Mouse (Mus musculus): ENCODE data around the gene Gm13101. TPM values are rescaled to one million over a fixed set of nuclear protein-coding genes. Genes with fewer than 3 reads are reported as not detected.
"Not testable (repeated sequence)": the region's sequence is repeated elsewhere in the genome, so short reads cannot be mapped to it uniquely, and the experiment has no call there.

Gene Gm13101
- not detected in 2 replicates for polyA plus RNA-seq (2014; fragmentation: Nextera tagmentation; extraction: Ambion mirVana)

DNA sequence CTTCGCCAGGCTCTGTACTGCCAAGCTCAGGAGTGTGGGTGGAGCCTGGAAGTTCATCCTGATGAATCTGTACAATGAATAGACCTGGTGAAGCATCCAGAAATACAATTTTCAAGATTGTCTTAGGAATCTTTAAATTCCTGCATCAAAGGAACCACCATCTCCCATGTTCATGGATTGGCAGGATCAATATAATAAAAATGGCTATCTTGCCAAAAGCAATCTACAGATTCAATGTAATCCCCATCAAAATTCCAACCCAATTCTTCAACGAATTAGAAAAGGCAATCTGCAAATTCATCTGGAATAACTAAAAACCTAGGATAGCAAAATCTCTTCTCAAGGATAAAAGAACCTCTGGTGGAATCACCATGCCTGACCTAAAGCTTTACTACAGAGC is at the start of gene Gm13101:
Gene Gm13101, minus strand, starts transcription at position 101 of the 400 bp plus-strand sequence.
- H3K27me3 ChIP-seq (ENCODE audit: control insufficient read depth, insufficient read depth, low read length); H3K4me2 ChIP-seq (ENCODE audit: low read depth, low read length); H3K9ac ChIP-seq (replicated peaks; ENCODE audit: low read length); H3K36me3 ChIP-seq (replicated peaks; ENCODE audit: control insufficient read depth, insufficient read depth, low read depth, low read length); H3K9me3 ChIP-seq (replicated peaks; ENCODE audit: control insufficient read depth, low read length); H3K4me1 ChIP-seq (ENCODE audit: control insufficient read depth, insufficient read depth, low read length); H3K4me3 ChIP-seq (ENCODE audit: low read depth, low read length); DNase-seq (ENCODE audit: low spot score); ATAC-seq (replicated peaks; ENCODE audit: insufficient number of reproducible peaks, low FRiP score, low TSS enrichment, low read depth); H3K27ac ChIP-seq (replicated peaks; ENCODE audit: low read depth, low read length): not testable (repeated sequence)
- 50% methylated on average over 2 of the region's 2 CpGs for WGBS

DNA sequence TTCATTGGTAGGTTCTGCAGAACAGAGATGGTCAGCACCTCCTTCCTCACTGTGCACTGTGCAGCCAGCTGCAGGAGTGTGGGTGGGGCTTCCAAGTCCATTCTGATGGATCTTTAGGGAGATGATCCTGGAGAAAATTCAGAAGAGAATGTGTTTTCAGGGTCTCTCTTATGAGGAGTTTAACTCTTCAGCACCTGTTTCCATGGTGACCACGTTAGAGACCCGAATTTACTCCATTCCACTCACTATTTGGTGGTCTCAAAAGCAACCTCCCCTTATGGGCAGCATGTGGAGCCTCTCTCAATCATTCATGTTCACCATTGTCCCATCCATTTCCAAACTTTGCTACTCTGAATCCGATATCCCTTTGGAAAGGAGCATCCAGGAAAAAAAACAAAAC is 27.5 kb upstream of the Gm13101 start, which contains the start of gene Pramef17:
Gene Pramef17, minus strand, starts transcription at position 101 of the 400 bp plus-strand sequence.
- H3K4me2 ChIP-seq (ENCODE audit: low read depth, low read length); ATAC-seq (replicated peaks; ENCODE audit: insufficient number of reproducible peaks, low FRiP score, low TSS enrichment, low read depth); H3K4me3 ChIP-seq (ENCODE audit: low read depth, low read length); H3K36me3 ChIP-seq (replicated peaks; ENCODE audit: control insufficient read depth, insufficient read depth, low read depth, low read length); H3K27me3 ChIP-seq (ENCODE audit: control insufficient read depth, insufficient read depth, low read length); H3K9ac ChIP-seq (replicated peaks; ENCODE audit: low read length); H3K4me1 ChIP-seq (ENCODE audit: control insufficient read depth, insufficient read depth, low read length); DNase-seq (ENCODE audit: low spot score); H3K9me3 ChIP-seq (replicated peaks; ENCODE audit: control insufficient read depth, low read length); H3K27ac ChIP-seq (replicated peaks; ENCODE audit: low read depth, low read length): not testable (repeated sequence)
- WGBS: 66% methylated on average over 3 of the region's 3 CpGs

DNA sequence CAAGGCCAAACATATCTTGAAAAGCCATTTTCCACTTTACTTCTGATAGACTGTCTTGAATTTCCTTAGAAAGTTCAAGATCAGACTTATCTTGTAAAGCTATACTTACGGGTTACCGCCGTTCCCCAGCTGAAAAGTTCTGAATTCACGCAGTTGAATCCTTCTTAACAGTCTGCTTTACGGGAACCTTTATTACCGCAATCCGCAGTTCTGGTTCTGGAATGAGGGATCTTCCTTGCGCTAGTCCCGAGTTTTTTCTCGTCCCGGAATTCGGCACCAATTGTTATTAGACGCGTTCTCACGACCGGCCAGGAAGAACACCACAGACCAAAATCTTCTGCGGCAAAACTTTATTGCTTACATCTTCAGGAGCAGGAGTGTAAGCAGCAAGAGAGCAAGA is 21.4 kb upstream of the Gm13101 start:
- not testable (repeated sequence) for DNase-seq (ENCODE audit: low spot score); ATAC-seq (replicated peaks; ENCODE audit: insufficient number of reproducible peaks, low FRiP score, low TSS enrichment, low read depth)

DNA sequence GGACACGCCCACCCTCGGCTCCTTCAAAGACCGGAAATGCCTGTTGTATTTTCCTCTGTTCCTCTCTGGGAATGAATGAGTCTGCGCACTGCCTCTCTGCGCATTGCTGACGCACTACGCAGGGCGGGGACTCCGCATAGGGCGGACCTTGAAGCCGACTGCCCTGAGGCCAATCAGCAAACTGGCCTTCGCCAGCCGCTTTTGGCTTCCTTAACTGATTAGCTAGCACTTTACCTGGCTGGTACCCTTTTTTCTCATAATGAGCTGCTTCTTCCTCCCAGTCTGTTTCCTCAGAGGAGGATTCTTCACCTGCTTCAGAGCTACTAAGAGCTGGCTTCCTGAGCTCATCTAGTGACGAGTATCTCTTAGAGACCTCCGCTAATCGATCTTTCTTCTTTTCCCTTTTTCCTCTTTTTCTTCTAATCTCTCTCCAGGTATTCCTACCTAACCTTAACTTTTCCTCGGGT is 20.8 kb upstream of the Gm13101 start:
- not testable (repeated sequence) for DNase-seq (ENCODE audit: low spot score); H3K4me2 ChIP-seq (ENCODE audit: low read depth, low read length); H3K27ac ChIP-seq (replicated peaks; ENCODE audit: low read depth, low read length); H3K27me3 ChIP-seq (ENCODE audit: control insufficient read depth, insufficient read depth, low read length); H3K4me1 ChIP-seq (ENCODE audit: control insufficient read depth, insufficient read depth, low read length); H3K9me3 ChIP-seq (replicated peaks; ENCODE audit: control insufficient read depth, low read length); H3K9ac ChIP-seq (replicated peaks; ENCODE audit: low read length); H3K4me3 ChIP-seq (ENCODE audit: low read depth, low read length); H3K36me3 ChIP-seq (replicated peaks; ENCODE audit: control insufficient read depth, insufficient read depth, low read depth, low read length); ATAC-seq (replicated peaks; ENCODE audit: insufficient number of reproducible peaks, low FRiP score, low TSS enrichment, low read depth)
- WGBS: 96% methylated on average over 7 of the region's 17 CpGs

More for the DNA sequence above, 21.4 kb upstream of the Gm13101 start:
- not testable (repeated sequence) for H3K36me3 ChIP-seq (replicated peaks; ENCODE audit: control insufficient read depth, insufficient read depth, low read depth, low read length); H3K4me2 ChIP-seq (ENCODE audit: low read depth, low read length); H3K27ac ChIP-seq (replicated peaks; ENCODE audit: low read depth, low read length); H3K4me1 ChIP-seq (ENCODE audit: control insufficient read depth, insufficient read depth, low read length); H3K4me3 ChIP-seq (ENCODE audit: low read depth, low read length); H3K27me3 ChIP-seq (ENCODE audit: control insufficient read depth, insufficient read depth, low read length); H3K9ac ChIP-seq (replicated peaks; ENCODE audit: low read length); H3K9me3 ChIP-seq (replicated peaks; ENCODE audit: control insufficient read depth, low read length)
- 92% methylated on average over 11 of the region's 17 CpGs for WGBS

DNA sequence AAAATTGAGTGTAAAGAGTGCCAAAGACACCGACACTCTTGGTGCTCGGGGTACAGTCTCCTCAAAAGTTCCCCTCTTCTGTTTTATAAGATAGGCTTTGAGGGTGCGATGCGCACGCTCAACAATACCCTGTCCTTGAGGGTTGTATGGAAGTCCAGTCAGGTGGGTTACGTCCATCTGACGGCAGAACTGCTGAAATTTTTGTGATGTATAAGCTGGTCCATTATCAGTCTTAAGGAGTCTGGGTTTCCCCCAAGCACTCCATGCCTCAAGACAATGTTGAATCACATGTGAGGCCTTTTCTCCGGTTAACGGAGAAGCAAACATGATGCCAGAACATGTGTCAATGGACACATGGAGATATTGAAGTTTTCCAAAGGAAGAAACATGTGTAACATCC is 19.0 kb upstream of the Gm13101 start:
- not testable (repeated sequence) for H3K4me1 ChIP-seq (ENCODE audit: control insufficient read depth, insufficient read depth, low read length); H3K9me3 ChIP-seq (replicated peaks; ENCODE audit: control insufficient read depth, low read length); ATAC-seq (replicated peaks; ENCODE audit: insufficient number of reproducible peaks, low FRiP score, low TSS enrichment, low read depth); H3K9ac ChIP-seq (replicated peaks; ENCODE audit: low read length); DNase-seq (ENCODE audit: low spot score); H3K27me3 ChIP-seq (ENCODE audit: control insufficient read depth, insufficient read depth, low read length); H3K4me3 ChIP-seq (ENCODE audit: low read depth, low read length); H3K4me2 ChIP-seq (ENCODE audit: low read depth, low read length); H3K27ac ChIP-seq (replicated peaks; ENCODE audit: low read depth, low read length); H3K36me3 ChIP-seq (replicated peaks; ENCODE audit: control insufficient read depth, insufficient read depth, low read depth, low read length)
- no CpG with 5 or more reads among the region's 9 CpGs for WGBS

DNA sequence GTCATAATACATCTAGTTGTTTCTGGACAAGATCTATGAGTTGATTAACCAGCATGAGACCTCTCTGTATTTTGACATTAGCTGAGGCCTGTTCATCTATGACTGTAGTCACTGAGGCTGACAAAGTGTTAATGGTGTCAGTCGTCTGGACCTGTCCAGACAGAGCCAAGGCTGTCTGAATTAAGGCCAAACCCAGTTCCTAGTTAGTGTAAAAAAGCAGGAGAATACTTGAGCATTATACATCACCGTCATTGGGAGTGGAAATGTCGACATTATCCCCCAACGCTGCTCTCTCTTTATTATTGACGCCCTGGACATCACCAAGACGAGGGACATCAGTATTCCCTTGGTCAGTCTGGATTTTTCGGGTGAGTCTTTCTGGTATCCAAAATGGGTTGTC is 18.4 kb upstream of the Gm13101 start:
- H3K9me3 ChIP-seq (replicated peaks; ENCODE audit: control insufficient read depth, low read length); DNase-seq (ENCODE audit: low spot score); H3K9ac ChIP-seq (replicated peaks; ENCODE audit: low read length); H3K27me3 ChIP-seq (ENCODE audit: control insufficient read depth, insufficient read depth, low read length); ATAC-seq (replicated peaks; ENCODE audit: insufficient number of reproducible peaks, low FRiP score, low TSS enrichment, low read depth); H3K4me2 ChIP-seq (ENCODE audit: low read depth, low read length); H3K4me1 ChIP-seq (ENCODE audit: control insufficient read depth, insufficient read depth, low read length); H3K36me3 ChIP-seq (replicated peaks; ENCODE audit: control insufficient read depth, insufficient read depth, low read depth, low read length); H3K4me3 ChIP-seq (ENCODE audit: low read depth, low read length); H3K27ac ChIP-seq (replicated peaks; ENCODE audit: low read depth, low read length): not testable (repeated sequence)
- no CpG with 5 or more reads among the region's 7 CpGs for WGBS

DNA sequence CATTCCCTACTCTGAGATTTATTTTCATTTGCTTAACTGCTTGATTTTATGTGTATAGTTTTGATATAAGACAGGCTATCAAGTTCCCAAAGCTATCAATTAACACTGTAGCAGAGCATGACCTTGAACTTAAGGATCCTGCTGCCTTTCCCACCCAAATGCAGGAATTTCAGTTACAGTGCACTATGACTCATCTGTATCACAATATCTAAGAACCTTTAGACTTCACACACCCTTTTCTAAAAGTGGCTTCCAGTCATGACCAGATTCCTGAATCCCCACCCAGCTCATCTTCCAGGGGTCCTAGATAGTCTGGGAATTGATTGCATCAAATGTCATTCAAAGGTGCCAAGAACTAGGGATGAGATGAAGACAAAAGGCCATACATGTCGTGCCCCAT is 16.7 kb upstream of the Gm13101 start:
- not testable (repeated sequence) for H3K9me3 ChIP-seq (replicated peaks; ENCODE audit: control insufficient read depth, low read length); H3K4me3 ChIP-seq (ENCODE audit: low read depth, low read length); DNase-seq (ENCODE audit: low spot score); ATAC-seq (replicated peaks; ENCODE audit: insufficient number of reproducible peaks, low FRiP score, low TSS enrichment, low read depth); H3K4me1 ChIP-seq (ENCODE audit: control insufficient read depth, insufficient read depth, low read length); H3K9ac ChIP-seq (replicated peaks; ENCODE audit: low read length); H3K27ac ChIP-seq (replicated peaks; ENCODE audit: low read depth, low read length); H3K4me2 ChIP-seq (ENCODE audit: low read depth, low read length); H3K27me3 ChIP-seq (ENCODE audit: control insufficient read depth, insufficient read depth, low read length); H3K36me3 ChIP-seq (replicated peaks; ENCODE audit: control insufficient read depth, insufficient read depth, low read depth, low read length)
- WGBS: no CpG with 5 or more reads among the region's 1 CpGs

DNA sequence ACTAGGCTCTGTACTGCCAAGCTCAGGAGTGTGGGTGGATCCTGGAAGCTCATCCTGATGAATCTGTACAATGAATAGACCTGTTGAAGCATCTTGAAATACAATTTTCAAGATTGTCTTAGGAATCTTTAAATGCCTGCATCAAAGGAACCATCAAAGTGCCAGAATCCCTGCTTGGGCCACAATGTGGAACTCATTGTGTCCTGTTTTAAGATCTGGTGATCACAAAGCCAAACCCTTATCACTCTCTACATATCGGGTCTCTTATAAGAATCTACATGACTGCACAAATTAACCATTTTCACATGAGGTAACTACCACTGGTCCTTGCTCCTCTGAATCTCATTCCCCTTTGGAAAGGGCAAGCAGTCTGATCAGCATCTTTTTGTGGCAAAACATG is 15.8 kb downstream of the Gm13101 start, which contains the start of gene Pramef25:
Gene Pramef25, minus strand, starts transcription at position 101 of the 400 bp plus-strand sequence.
- H3K9ac ChIP-seq (replicated peaks; ENCODE audit: low read length); H3K27me3 ChIP-seq (ENCODE audit: control insufficient read depth, insufficient read depth, low read length); DNase-seq (ENCODE audit: low spot score); H3K27ac ChIP-seq (replicated peaks; ENCODE audit: low read depth, low read length); H3K4me3 ChIP-seq (ENCODE audit: low read depth, low read length); ATAC-seq (replicated peaks; ENCODE audit: insufficient number of reproducible peaks, low FRiP score, low TSS enrichment, low read depth); H3K4me1 ChIP-seq (ENCODE audit: control insufficient read depth, insufficient read depth, low read length); H3K4me2 ChIP-seq (ENCODE audit: low read depth, low read length); H3K36me3 ChIP-seq (replicated peaks; ENCODE audit: control insufficient read depth, insufficient read depth, low read depth, low read length); H3K9me3 ChIP-seq (replicated peaks; ENCODE audit: control insufficient read depth, low read length): not testable (repeated sequence)
- 92% methylated on average over 1 of the region's 1 CpGs for WGBS

Data from embryonic facial prominence, embryonic 11.5 days (tissue).